ENCODE assay signal across 8 mouse cellular contexts in genomic region chr10:125328331-125329063, GRCm38 (mm10).
DNase-seq lines count a peak whose midpoint lies in the region; ATAC-seq and TF ChIP-seq lines count a peak whose summit lies in the region.

No protein-coding gene starts in this region.

- H3K4me1 ChIP-seq in forebrain, embryonic 13.5 days: peaks cover 9% of the 10 kb centered on the region
- no peaks in the 10 kb centered on the region for H3K4me1 ChIP-seq in forebrain, postnatal 0 days (ENCODE audit: insufficient read depth)
- no peaks in the 10 kb centered on the region for H3K4me1 ChIP-seq in intestine, postnatal 0 days (replicated peaks; ENCODE audit: control insufficient read depth, insufficient read depth, low read length)
- no peaks in the 10 kb centered on the region for H3K4me1 ChIP-seq in liver, embryonic 12.5 days

- no peaks in the 10 kb centered on the region for H3K36me3 ChIP-seq in forebrain, embryonic 13.5 days (ENCODE audit: poor library complexity, severe bottlenecking)
- H3K36me3 ChIP-seq in forebrain, postnatal 0 days (ENCODE audit: insufficient read depth): no peaks in the 10 kb centered on the region
- H3K36me3 ChIP-seq in intestine, postnatal 0 days (ENCODE audit: control insufficient read depth, insufficient read depth): no peaks in the 10 kb centered on the region
- no peaks in the 10 kb centered on the region for H3K36me3 ChIP-seq in liver, embryonic 12.5 days

- ATAC-seq in forebrain, embryonic 13.5 days: peak; percentile 69
- no peak for ATAC-seq in forebrain, postnatal 0 days
- ATAC-seq in intestine, postnatal 0 days: peak; percentile 38; the same call in 1 of the 2 replicates
- peak; percentile 56 for ATAC-seq in liver, embryonic 12.5 days

- H3K9ac ChIP-seq in forebrain, embryonic 13.5 days: no peak overlapping the region
- no peak overlapping the region for H3K9ac ChIP-seq in forebrain, postnatal 0 days
- H3K9ac ChIP-seq in intestine, postnatal 0 days (ENCODE audit: low read depth, low read length): no peak overlapping the region
- H3K9ac ChIP-seq in liver, embryonic 12.5 days: no peak overlapping the region

- H3K27me3 ChIP-seq in forebrain, embryonic 13.5 days: no peaks in the 10 kb centered on the region
- no peaks in the 10 kb centered on the region for H3K27me3 ChIP-seq in forebrain, postnatal 0 days (ENCODE audit: insufficient read depth, low read length)
- no peaks in the 10 kb centered on the region for H3K27me3 ChIP-seq in intestine, postnatal 0 days (replicated peaks; ENCODE audit: control insufficient read depth, insufficient read depth, low read length)
- H3K27me3 ChIP-seq in liver, embryonic 12.5 days (replicated peaks): no peaks in the 10 kb centered on the region

- no peak for DNase-seq in forebrain, postnatal 0 days
- DNase-seq in embryo, embryonic 10 days (ENCODE audit: low spot score): peak; percentile 69
- DNase-seq in right cerebral cortex, adult 2 months (ENCODE audit: low spot score in 2 of 2): no peak
- no peak for DNase-seq in layer of hippocampus, adult 9-10 months (ENCODE audit: low spot score)
- DNase-seq in frontal cortex, postnatal 10 days (ENCODE audit: low spot score in 2 of 2): no peak

- H3K4me3 ChIP-seq in forebrain, embryonic 13.5 days: no peak overlapping the region
- no peak overlapping the region for H3K4me3 ChIP-seq in forebrain, postnatal 0 days (ENCODE audit: low read depth, low read length)
- peak overlapping the region; percentile 18 for H3K4me3 ChIP-seq in intestine, postnatal 0 days (ENCODE audit: low read depth, low read length)
- H3K4me3 ChIP-seq in liver, embryonic 12.5 days: peak overlapping the region; percentile 5; the same call in 1 of the 2 replicates

- WGBS in forebrain, embryonic 13.5 days: 46% methylated on average over 16 of the region's 16 CpGs
- WGBS in forebrain, postnatal 0 days: 36% methylated on average over 16 of the region's 16 CpGs
- 6% methylated on average over 16 of the region's 16 CpGs for WGBS in intestine, postnatal 0 days
- 58% methylated on average over 16 of the region's 16 CpGs for WGBS in liver, embryonic 12.5 days (ENCODE audit: insufficient replicate concordance)

- no peak for TF ChIP-seq CTCF in forebrain, postnatal 0 days (IDR thresholded peaks at IDR 0.05; ENCODE audit: low read depth)
- TF ChIP-seq CTCF in intestine, postnatal 0 days (IDR thresholded peaks at IDR 0.05; ENCODE audit: low read depth): no peak

- H3K9me3 ChIP-seq in forebrain, embryonic 13.5 days (replicated peaks): no peaks in the 10 kb centered on the region
- no peaks in the 10 kb centered on the region for H3K9me3 ChIP-seq in forebrain, postnatal 0 days (ENCODE audit: low read length)
- H3K9me3 ChIP-seq in intestine, postnatal 0 days (ENCODE audit: control insufficient read depth): no peaks in the 10 kb centered on the region
- H3K9me3 ChIP-seq in liver, embryonic 12.5 days (replicated peaks): no peaks in the 10 kb centered on the region

- no peak overlapping the region for H3K27ac ChIP-seq in forebrain, embryonic 13.5 days
- H3K27ac ChIP-seq in forebrain, postnatal 0 days (ENCODE audit: low read depth, low read length): no peak overlapping the region
- H3K27ac ChIP-seq in intestine, postnatal 0 days (ENCODE audit: low read depth, low read length): no peak overlapping the region
- H3K27ac ChIP-seq in liver, embryonic 12.5 days: peak overlapping the region; percentile 32; the same call in 1 of the 2 replicates

- peak overlapping the region; percentile 8; the same call in 1 of the 2 replicates for H3K4me2 ChIP-seq in forebrain, embryonic 13.5 days
- no peak overlapping the region for H3K4me2 ChIP-seq in forebrain, postnatal 0 days (ENCODE audit: low read depth)
- H3K4me2 ChIP-seq in intestine, postnatal 0 days (replicated peaks; ENCODE audit: low read depth): peak overlapping the region; percentile 56
- H3K4me2 ChIP-seq in liver, embryonic 12.5 days: peak overlapping the region; percentile 25

Comparison
In these comparisons a context has a peak if more than half of its experiments do, and no peak if none do; other contexts are left out.
1. H3K4me3 ChIP-seq: peak in intestine, postnatal 0 days (single experiment) and liver, embryonic 12.5 days (single experiment); none in forebrain, embryonic 13.5 days (single experiment) and forebrain, postnatal 0 days (single experiment).